Mouse (Mus musculus): ENCODE measurements around the gene Aqp9. TPM values are rescaled to one million over a fixed set of nuclear protein-coding genes. Genes with fewer than 3 reads are reported as not detected.

Aqp9 gene
- total and polyA plus RNA-seq, 3 experiments, result 64.8 to 76.1 TPM; not detected in 1

DNA sequence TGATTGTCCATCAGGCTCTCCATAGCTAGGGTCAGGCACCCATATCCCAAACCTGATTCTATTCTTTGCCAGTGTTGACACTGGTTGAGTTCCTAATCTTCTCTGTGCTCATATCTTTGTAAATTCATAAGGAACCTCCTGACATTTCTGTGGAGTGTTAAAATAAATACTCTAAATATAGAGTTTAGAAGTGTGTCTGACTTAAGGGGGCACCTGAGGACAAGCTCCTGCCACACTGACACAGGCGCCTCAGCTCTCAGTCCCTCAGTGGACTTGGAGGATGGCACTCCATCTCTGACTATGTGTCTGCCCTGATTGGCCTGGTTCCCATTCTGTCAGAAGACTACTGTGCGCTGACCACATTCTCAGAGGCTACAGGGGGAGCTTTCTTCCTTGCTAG is 97.9 kb downstream of the Aqp9 start (continued):
- TF ChIP-seq ZMIZ1 (IDR thresholded peaks at IDR 0.05; ENCODE audit: low read depth, low read length) (no peak), RAD21 (IDR thresholded peaks at IDR 0.05; ENCODE audit: low read depth, low read length) (no peak), ZC3H11A (IDR thresholded peaks at IDR 0.05; ENCODE audit: low read depth, low read length) (no peak)

DNA sequence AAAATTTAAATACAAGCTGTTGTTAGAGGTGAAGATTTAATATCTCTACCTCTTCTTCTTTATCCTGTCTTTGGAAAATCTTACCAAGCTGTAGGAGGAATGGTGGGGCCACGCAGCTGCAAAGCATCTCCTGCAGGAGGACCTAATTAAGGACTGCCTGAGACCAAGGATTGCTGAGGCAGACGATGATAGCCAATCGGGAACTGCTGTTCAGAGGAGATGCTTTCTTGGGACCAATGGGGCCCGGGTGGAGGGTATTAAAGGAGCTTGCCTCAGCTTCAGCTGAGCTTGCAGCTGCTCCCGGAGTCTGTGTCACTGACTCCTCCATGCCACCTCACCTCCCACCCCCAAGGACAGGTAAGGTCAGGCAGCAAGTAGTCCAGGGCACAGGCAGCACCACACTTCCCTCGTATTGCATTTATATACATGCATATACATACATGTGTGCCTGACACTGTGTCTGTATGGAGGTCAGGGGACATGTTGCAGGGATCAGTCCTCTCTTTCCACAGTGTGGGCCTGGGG is 99.6 kb downstream of the Aqp9 start:
- H3K27me3 ChIP-seq (ENCODE audit: control insufficient read depth in 1 of 2, insufficient read depth in 2 of 2, low read length in 2 of 2), result peaks cover 9 to 14% of the 10 kb centered on the region in 2 experiments
- no peaks in the 10 kb centered on the region for H3K36me3 ChIP-seq (ENCODE audit: control insufficient read depth in 1 of 2, insufficient read depth in 2 of 2, low read length in 2 of 2)
- no peak for TF ChIP-seq GATA1 (IDR thresholded peaks at IDR 0.05; ENCODE audit: low read depth, low read length)
- no peak for TF ChIP-seq RCOR1 (IDR thresholded peaks at IDR 0.05; ENCODE audit: low read depth, low read length)
- TF ChIP-seq BHLHE40 (IDR thresholded peaks at IDR 0.05; ENCODE audit: borderline replicate concordance, low read depth, low read length), result no peak
- TF ChIP-seq USF2 (IDR thresholded peaks at IDR 0.05; ENCODE audit: borderline replicate concordance in 1 of 2, insufficient read depth in 1 of 2, low read depth in 1 of 2, low read length in 2 of 2), result no peak
- no peak for TF ChIP-seq POLR2AphosphoS2 (IDR thresholded peaks at IDR 0.05; ENCODE audit: low read length)
- TF ChIP-seq SMC3 (IDR thresholded peaks at IDR 0.05; ENCODE audit: low read depth, low read length), result no peak
- no peak for TF ChIP-seq JUND (IDR thresholded peaks at IDR 0.05; ENCODE audit: low read depth, low read length)
- no peak for TF ChIP-seq MAX (IDR thresholded peaks at IDR 0.05; ENCODE audit: low read length)
- TF ChIP-seq MXI1 (IDR thresholded peaks at IDR 0.05; ENCODE audit: low read depth, low read length), result no peak
- TF ChIP-seq TCF12 (IDR thresholded peaks at IDR 0.05; ENCODE audit: low read depth, low read length), result no peak
- TF ChIP-seq ZMIZ1 (IDR thresholded peaks at IDR 0.05; ENCODE audit: low read depth, low read length), result no peak
- TF ChIP-seq RAD21 (IDR thresholded peaks at IDR 0.05; ENCODE audit: low read depth, low read length), result no peak
- TF ChIP-seq MYB (IDR thresholded peaks at IDR 0.05; ENCODE audit: low read depth, low read length), result no peak
- TF ChIP-seq ZKSCAN1 (IDR thresholded peaks at IDR 0.05; ENCODE audit: low read depth, low read length), result no peak
- no peak for TF ChIP-seq ZNF384 (IDR thresholded peaks at IDR 0.05; ENCODE audit: low read depth, low read length)
- H3K79me2 ChIP-seq (ENCODE audit: control insufficient read depth, insufficient read depth, low read length, poor library complexity), result no peaks in the 10 kb centered on the region
- no peak overlapping the region for H3K27ac ChIP-seq (ENCODE audit: control insufficient read depth, low read depth, low read length)
- no peak overlapping the region for H3K4me3 ChIP-seq (ENCODE audit: control insufficient read depth in 1 of 2, insufficient read depth in 1 of 2, low read depth in 2 of 2, low read length in 2 of 2)
- H3K9me3 ChIP-seq (replicated peaks; ENCODE audit: insufficient read depth, low read length), result no peaks in the 10 kb centered on the region
- H3K9ac ChIP-seq (ENCODE audit: control insufficient read depth, low read depth, low read length, poor library complexity, severe bottlenecking), result no peak overlapping the region
- DNase-seq (ENCODE audit: low read depth, low spot score), result no peak
- H3K4me1 ChIP-seq (ENCODE audit: control insufficient read depth in 1 of 2, insufficient read depth in 2 of 2, low read length in 2 of 2), result no peaks in the 10 kb centered on the region

DNA sequence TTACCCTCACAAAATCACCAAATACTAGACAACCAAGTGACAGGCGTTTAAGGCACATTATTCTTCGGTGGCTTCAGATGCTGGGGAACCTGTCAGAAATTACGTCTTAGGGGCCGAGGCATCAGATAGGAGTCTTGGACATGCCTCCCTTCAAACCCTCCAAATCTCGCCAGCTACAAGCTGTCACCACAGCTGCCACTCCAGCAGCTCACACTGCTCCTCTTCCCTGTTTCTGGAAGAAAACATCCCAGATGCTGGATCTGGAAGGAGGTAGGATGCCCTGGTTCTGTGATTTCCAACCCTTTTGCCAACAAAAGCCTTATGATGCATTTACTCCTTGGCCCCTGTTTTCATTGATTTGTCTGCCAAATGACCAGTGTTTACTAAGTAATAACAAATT is 101.3 kb downstream of the Aqp9 start:
- TF ChIP-seq USF1 (IDR thresholded peaks at IDR 0.05; ENCODE audit: low read depth, low read length), result no peak
- TF ChIP-seq POLR2AphosphoS5 (IDR thresholded peaks at IDR 0.05; ENCODE audit: borderline replicate concordance, low read depth, low read length), result no peak
- no peak for TF ChIP-seq USF2 (IDR thresholded peaks at IDR 0.05; ENCODE audit: borderline replicate concordance in 1 of 2, insufficient read depth in 1 of 2, low read depth in 1 of 2, low read length in 2 of 2)
- no peak for TF ChIP-seq CHD2 (IDR thresholded peaks at IDR 0.05; ENCODE audit: low read length)
- TF ChIP-seq KAT2A (conservative IDR thresholded peaks at IDR 0.05; ENCODE audit: low read depth, low read length), result no peak
- TF ChIP-seq MYB (IDR thresholded peaks at IDR 0.05; ENCODE audit: low read depth, low read length), result no peak
- no peak for TF ChIP-seq POLR2A (IDR thresholded peaks at IDR 0.05; ENCODE audit: control insufficient read depth in 1 of 2, insufficient read depth in 1 of 2, low read depth in 1 of 2, low read length in 2 of 2, poor library complexity in 1 of 2)
- no peak for TF ChIP-seq JUND (IDR thresholded peaks at IDR 0.05; ENCODE audit: low read depth, low read length)
- no peak for TF ChIP-seq BHLHE40 (IDR thresholded peaks at IDR 0.05; ENCODE audit: borderline replicate concordance, low read depth, low read length)
- no peak for TF ChIP-seq ZC3H11A (IDR thresholded peaks at IDR 0.05; ENCODE audit: low read depth, low read length)
- no peak for TF ChIP-seq CHD1 (IDR thresholded peaks at IDR 0.05; ENCODE audit: low read depth, low read length)
- TF ChIP-seq ELF1 (IDR thresholded peaks at IDR 0.05; ENCODE audit: low read depth, low read length), result no peak
- no peak for TF ChIP-seq TAL1 (IDR thresholded peaks at IDR 0.05; ENCODE audit: low read length)
- TF ChIP-seq E2F4 (IDR thresholded peaks at IDR 0.05; ENCODE audit: borderline replicate concordance, low read depth, low read length), result no peak
- no peak for TF ChIP-seq MAZ (IDR thresholded peaks at IDR 0.05; ENCODE audit: low read depth, low read length)
- no peak for TF ChIP-seq SMC3 (IDR thresholded peaks at IDR 0.05; ENCODE audit: low read depth, low read length)
- no peak for TF ChIP-seq POLR2AphosphoS2 (IDR thresholded peaks at IDR 0.05; ENCODE audit: low read length)
- TF ChIP-seq CTCF (IDR thresholded peaks at IDR 0.05 in 2 of 3, conservative IDR thresholded peaks at IDR 0.05 in 1 of 3; ENCODE audit: control insufficient read depth in 1 of 3, insufficient read depth in 1 of 3, low read depth in 2 of 3, low read length in 3 of 3, poor library complexity in 1 of 3, severe bottlenecking in 1 of 3), result no peak
- TF ChIP-seq ZKSCAN1 (IDR thresholded peaks at IDR 0.05; ENCODE audit: low read depth, low read length), result no peak
- no peak for TF ChIP-seq ETS1 (IDR thresholded peaks at IDR 0.05; ENCODE audit: low read depth, low read length)
- H3K27me3 ChIP-seq (ENCODE audit: control insufficient read depth in 1 of 2, insufficient read depth in 2 of 2, low read length in 2 of 2), result peaks cover 6 to 11% of the 10 kb centered on the region in 2 experiments
- no peak for DNase-seq (ENCODE audit: low read depth, low spot score)
- no peak overlapping the region for H3K4me3 ChIP-seq (ENCODE audit: control insufficient read depth in 1 of 2, insufficient read depth in 1 of 2, low read depth in 2 of 2, low read length in 2 of 2)
- no peaks in the 10 kb centered on the region for H3K9me3 ChIP-seq (replicated peaks; ENCODE audit: insufficient read depth, low read length)
- H3K79me2 ChIP-seq (ENCODE audit: control insufficient read depth, insufficient read depth, low read length, poor library complexity), result no peaks in the 10 kb centered on the region
- H3K27ac ChIP-seq (ENCODE audit: control insufficient read depth, low read depth, low read length), result no peak overlapping the region
- H3K4me1 ChIP-seq (ENCODE audit: control insufficient read depth in 1 of 2, insufficient read depth in 2 of 2, low read length in 2 of 2), result no peaks in the 10 kb centered on the region
- H3K36me3 ChIP-seq (ENCODE audit: control insufficient read depth in 1 of 2, insufficient read depth in 2 of 2, low read length in 2 of 2), result no peaks in the 10 kb centered on the region
- H3K9ac ChIP-seq (ENCODE audit: control insufficient read depth, low read depth, low read length, poor library complexity, severe bottlenecking), result no peak overlapping the region

Data from MEL (cell line).